Mouse (Mus musculus): ENCODE measurements around the gene Tsfm.
A peak's percentile ranks its signal among the peaks of the same experiment; 100 is the strongest.

The Tsfm gene

DNA sequence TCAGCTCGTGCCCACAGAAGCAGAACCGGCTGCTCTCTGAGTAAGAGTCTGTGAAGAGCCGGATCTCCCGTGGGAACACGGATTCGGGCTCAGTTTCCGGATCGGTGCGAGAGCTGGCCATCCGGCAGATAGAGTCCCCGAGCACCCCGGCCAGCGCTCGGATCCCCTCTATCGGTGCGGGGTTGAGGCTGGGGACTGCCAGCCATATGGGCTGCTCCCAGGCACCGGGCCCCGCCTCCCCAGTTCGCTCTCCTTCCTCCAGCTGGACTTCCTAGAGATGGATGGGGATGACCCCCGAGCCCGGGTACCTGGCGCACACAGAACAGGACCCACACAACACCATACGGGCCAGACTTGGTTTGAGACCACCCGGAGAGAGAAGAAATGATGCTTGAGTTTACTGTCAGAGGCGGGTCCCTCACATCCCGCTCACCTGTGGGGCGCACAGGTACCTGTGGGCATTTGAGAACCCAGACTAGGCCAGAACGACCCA, 10.7 kb upstream of the Tsfm start, which contains the start of the genes Mettl1 and Eef1akmt3:
Gene Mettl1 (plus strand): TSS at position 141 of the 493 bp plus-strand sequence.
Gene Eef1akmt3 (minus strand): TSS at position 240 of the 493 bp plus-strand sequence.
- no peak for DNase-seq

DNA sequence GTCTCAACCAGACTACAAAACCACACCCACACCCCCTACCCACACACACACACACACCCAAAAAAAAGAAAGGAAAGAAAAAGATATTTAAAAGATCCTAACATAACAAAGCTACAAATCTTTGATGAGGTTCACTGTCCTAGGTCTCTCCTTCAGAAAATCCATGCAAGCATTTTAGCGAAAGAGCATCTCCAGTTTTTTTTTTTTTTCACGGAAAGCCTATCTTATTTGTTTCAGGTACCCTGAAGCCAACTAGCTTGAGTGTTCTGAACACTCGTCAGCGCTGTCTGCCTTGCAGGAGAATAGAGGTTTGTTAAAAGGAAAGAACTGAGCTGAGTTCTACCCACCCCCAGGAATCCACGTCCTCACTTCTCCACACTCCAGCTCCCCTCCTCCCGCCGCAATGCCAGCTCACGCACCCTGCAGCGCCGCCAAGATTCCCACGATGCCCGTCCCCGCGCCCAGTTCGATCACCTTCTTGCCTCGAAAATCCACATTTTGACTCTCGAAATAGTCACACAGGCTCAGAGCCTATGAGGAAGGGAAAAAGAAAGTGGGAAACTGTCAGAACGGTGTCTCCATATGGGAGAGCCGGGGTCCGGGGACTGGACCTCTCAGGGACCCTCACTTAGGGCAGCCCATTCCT, 10.1 kb upstream of the Tsfm start:
- DNase-seq: no peak

DNA sequence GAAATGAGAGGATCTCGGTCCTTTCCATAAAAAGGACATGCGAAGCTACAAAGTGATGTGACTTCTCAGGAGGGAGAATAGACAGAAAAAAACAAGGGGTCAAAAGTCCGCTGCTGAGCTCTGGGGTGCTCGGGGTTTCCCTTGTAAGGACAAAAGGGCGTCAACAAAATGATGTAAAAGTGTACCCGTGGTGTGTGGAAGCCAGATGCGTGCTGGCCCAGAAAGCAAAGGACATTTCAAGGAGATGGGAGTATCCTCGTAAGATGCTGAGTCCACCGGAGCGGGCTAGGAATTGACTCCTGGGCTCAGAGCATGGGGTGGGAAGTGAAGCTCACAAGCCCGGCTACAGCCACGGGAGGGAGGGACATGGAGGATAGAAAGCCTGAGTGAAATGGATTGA, 7.0 kb upstream of the Tsfm start:
- DNase-seq: no peak

DNA sequence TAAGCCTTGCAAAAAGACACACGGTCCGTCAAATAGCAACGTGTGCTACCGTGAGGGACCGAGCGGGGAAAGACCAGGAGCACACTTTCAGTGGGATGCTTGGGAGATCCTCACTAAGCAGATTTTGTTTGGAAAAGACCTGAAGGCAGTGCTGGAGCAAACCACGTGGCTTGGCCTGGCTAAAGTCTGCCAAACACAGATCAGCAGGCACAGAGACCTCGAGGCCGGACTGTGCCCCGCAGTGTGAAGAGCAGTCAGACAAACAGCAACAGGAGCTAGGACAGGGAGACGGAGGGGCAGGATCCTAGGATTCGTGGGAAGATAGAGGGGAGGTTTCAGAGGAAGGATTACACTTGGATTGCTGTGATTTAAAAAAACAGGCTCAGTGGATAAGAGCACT, 5.6 kb upstream of the Tsfm start:
- no peak for DNase-seq

DNA sequence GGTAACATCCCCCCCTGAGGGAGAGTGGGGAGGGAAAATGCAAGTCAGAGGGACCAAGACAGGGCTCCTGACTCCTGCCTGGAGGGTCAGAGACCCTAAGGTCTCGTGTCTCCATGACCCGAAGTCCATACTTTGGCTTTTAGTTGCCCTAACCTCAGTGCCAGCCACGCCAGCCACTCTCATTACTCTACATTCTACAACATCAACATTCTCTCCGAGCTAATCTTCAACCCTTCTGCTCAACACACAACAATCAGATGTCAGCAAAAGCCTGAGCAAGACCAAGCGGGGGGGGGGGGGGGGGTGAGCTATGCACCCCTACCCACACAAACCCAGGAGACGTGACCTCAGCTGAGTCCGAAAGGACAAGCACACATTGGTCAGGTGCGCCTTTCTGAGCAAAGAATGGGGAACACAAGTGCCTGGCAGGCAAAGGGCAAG, 2.7 kb upstream of the Tsfm start:
- DNase-seq: no peak

DNA sequence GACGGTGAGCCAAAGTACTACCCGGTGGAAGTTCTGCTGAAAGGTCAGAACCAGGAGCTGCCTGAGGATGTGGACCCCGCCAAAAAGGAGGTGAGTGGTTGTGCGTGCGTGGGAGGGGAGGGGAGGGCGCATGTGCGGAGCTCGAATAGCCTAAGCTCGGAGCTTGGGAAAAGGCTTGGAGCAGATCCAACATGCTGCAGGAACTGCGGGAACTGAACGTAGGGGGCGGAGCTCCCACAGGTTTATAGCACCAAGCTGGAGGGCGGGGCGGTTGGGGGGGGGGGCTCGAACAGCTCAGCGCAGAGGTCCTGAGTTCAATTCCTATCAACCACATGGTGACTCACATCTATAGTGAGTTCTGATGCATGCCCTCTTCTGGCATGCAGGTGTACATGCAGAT, 12.2 kb downstream of the Tsfm start:
- DNase-seq: no peak

DNA sequence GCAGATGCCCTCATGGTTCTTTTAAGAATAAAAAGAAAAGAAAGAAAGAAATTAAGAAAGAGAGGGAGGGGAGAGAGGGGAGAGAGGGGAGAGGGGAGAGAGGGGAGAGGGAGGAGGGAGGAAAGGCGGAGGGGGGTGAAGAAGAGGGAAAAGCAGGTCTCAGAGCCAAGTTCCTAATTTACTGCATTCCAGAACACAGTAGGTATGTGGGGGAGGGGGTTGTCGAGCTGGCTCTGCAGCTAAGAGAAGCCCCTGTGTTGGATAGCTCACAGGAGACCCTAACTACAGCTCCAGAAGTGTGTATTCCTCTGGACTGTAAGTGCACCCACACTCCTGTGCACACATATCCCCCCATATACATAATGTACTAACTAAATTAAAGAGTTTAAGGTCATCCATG, 13.6 kb downstream of the Tsfm start:
- DNase-seq: no peak

DNA sequence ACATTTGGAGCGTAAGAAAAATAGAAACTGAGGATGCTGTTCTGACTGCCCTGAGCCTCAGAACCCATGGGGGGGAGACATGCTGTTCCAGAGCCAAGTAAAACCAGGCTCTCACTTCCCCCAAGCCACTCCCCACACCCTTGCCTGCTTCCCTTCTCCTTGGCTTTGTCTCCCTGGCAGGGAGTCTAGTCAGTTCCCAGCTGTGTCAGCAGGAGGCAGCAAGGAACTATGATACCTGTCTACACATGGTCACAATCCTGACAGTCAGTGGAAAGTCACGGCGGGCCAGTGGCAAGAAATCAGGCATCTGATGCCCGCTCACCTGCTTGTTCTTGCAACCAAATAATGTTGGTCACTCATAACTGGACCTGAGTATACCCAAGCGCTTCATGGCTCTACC, 14.2 kb downstream of the Tsfm start:
- DNase-seq: no peak

DNA sequence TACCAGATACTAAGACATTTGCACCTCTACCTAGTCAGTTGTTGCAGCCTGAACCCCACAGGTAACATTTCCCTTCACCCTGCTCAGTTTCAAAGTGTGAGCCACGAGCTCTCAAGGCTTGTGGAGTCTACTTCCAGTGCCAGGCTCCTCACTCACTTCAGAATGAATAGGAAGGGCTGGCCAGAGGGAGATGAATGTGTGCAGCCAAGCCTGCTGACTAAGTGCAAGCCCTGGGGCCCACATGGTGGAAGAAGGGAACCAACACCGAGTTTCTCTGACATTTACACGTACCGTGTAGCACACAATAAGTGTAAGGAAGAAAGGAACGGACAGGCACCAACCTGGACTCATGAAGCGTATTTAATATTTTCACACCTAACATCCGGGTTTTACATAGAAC, 26.8 kb downstream of the Tsfm start:
- no peak for DNase-seq

DNA sequence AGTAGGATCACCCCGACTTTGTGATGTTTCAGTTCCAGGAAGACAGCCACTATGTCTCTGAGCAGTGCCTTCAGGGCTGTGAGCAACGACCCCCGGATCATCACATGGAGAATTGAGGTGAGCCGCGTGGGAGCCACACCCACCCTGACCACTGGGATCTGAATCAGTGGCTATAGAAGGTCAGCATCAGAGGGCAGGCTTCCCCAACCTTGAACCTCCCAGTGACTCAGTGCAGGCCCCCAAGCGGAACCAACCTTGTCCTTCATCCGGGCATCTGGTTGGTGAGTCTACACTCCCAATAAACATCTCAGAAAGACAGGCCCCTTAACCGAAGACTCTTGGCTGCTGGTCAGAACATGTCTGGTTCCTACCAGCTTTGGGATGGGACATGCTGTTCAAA, 27.3 kb downstream of the Tsfm start:
- no peak for DNase-seq

DNA sequence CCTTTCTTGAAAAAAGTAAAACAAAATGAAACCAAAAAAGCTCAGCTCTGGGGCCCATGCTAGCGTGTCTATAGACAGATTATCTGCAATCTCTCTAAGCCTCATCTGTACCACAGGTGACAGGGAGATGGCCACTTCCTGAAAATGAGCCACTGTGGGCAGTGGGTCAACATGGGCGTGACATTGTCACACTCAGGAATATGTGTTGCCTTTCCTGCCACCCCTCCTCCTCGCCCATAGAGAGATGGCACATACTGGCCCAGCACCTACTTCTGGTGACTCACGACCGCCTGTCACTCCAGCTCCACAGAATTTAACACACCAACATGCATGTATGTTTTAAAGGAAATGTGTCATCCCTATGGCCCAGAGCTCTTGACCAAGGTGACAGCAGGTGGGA, 27.9 kb downstream of the Tsfm start:
- no peak for DNase-seq

DNA sequence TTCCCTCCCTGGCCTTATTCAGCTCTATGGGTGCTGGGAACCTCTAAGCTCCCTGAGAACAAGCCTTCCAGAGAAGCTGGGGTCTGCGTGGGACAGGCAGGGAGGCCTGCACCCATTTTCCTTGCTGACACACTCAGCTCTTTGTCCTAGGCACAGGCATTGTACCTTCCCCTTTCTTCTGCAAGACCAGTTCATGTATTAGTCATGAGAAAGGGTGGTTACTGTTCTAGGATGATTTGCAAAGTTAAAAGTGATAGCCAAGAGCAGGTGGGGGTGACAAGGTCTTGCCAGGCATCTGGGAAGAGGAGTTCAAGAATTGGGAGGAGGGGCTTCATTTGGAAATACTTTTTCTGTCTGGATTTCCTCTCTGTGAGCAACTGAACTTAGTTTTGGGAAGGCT, 28.6 kb downstream of the Tsfm start:
- no peak for DNase-seq

DNA sequence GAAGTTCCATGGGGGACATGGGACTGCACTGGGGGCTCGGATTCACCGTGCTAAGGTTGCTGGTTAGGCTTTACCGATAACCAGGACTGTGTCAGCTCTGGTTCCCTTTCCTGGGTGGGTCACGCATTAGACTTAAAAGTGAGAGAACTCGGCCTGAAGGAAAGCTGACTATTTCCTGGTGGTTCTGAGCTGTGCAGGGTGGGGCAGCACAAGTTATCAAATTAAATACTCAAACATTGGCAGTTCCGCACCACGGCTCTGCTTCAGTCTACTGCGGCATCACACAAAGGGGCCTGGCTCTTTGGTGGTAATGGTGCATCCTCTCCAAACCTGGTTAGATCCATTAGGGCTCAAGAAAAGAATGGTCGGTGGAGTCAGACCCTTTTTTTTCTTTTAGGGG, 29.3 kb downstream of the Tsfm start:
- peak; percentile 15 for DNase-seq

DNA sequence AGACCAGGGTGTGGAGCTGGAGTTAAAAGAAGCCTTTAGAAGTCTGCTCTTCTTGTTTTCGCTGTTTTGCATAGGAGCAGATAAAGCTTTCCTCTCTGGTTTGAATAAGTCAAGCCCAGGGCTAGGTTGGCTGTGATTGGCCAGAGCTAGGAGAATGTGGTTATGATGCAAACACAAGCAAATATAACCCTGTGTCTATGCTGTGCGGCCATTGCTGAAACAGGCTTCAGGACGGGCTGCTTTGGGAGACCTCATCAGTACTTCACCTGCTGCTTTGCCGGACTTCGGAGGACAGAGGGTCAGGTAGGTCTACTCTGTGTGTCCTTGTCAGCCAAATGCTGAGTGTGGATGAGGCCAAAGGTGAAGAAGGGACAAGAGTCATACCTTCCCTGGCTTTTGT, 30.1 kb downstream of the Tsfm start, which contains the start of gene Avil:
Gene Avil (plus strand): TSS at position 181 of the 400 bp plus-strand sequence.
- DNase-seq: peak; percentile 16

DNA sequence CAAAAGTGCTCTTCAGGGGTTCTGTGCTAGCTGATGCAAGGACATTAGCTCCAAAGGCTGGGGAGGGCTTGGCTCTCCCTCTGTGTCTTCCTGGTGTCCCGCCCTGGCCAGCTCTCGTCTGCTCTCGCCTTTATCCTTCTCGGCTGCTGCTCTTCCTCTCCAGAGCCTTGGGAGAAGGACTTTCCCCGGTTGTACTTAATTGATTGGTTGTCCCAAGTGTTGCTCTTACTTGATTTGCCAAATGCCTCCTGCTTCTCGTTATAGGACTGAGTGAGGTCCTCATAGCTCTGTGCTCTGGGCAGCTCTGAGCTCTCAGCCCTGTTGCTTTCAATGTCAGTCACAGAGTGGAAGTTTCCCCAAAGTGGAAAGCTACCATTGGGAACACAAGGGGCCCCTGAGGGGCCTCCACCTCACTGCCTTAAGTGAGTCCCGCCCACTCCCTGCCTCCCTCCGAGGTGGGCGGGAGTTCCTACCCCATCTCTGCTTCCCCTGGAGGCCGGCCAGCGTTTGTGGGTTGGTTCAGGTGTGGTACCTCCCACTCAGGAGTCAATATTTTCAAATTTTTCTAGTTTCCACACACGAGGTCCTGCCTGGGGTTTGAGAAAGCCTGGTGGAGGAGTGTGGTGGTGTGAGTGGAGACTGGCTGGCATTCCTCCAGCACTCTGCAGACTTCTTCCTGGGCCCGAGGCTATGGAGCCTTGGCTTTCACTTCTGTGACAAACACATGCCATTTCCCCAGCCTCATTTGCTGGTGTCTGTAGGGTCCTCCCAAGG, 33.1 kb downstream of the Tsfm start:
- DNase-seq: peak; percentile 41

DNA sequence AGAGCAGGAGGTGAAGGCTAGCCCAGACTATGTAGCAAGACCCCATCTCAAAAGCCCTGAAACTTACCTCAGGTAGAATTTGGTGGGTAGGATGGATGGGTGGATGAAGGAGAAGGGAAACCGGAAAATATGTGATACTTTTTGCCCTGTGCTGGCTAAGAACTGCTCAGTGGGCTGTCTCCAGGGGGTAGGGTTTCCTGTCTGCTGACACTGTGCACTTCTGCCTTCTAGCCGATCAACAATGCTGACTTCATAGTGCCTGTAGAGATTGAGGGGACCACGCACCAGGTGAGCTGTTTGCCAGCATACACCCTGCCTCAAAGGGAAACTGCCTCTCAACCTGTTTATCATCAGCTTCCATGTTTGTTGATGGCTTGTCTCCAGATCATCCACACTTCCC, 37.0 kb downstream of the Tsfm start:
- DNase-seq: no peak

DNA sequence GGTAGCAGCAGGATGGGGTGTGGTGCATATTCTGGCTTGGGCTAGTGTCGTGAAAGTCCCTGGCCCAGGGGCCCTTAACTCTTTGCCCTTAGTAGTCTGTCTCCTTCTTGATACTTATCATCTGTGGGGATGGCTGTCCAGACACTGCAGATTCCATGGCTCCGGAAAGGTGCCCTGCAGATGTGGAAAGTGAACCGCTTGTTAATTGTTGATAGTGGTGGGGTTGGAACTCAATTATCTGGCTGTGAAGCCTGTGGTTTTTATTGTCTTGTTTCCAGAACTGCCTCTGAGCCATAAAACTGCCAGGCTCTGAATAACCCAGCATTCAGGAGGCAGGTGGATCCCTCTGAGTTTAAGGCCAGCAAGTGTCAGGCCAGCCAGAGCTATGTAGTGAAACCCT, 39.0 kb downstream of the Tsfm start:
- DNase-seq: no peak

DNA sequence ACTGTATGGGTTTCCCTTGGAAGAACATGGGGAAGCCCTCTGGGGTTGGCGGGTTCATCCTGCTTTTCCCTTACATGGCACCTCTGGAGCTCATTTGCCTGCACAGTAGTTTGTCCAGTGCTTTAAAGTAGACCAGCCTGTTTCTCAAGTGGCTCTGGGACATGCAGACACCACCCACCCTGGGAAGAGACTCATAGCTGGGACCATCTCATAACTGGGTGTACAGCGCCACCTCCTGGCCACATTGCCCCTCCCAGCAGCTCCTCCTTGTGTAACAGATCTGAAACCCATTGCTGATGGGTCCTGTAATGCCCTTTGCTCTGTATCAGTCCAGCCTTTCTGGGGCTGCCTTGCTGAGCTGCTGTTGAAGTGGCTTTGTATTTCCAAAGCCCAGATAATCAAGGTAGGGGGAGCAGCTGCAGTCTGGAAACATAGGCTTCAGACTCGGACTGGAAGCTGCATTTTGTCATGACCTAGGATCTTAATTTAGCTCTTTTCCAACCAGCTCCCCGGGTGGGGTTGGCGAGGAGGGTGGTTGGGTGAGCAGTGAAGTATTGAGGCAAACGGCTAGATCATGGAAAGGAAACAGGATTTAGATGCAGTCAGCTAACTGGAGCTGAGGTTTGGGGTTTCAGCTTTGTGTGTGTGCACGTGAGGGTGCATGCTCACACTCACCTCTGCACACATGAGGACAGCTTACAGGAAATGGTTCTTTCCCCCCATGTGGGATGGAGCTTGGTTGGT, 40.2 kb downstream of the Tsfm start:
- peak; percentile 90 for DNase-seq

DNA sequence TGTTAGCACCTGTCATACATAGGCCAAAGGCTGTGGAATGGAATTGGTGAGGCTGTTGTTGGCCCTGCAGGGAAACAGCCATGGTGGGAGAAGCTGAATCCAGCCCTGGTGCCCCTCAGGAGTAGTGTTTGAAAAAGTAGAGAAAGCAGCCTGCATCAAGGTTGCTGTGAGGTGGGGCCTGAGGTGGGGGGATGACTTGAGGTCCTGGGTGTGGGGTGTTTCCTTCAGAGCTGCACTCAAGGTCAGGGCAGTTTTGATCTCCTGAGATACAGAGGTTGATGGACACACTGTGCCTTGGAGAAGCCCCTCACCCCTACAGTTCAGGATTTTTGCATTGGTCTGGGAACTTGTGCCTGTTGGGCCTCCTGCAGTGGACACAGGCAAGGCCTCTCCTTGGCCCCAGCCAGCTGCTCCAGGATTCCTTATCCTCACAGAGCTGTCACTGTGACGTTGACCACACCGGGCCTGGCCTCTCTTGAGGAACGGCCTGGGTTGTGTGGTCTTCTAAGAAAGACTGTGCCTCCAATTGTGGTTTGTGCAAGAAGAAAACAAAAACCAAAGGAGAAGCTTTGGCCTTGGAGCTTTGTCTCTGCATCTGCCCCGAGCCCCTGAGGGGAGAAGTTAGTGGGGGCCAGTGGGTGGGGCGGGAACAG, 42.0 kb downstream of the Tsfm start:
- DNase-seq: peak; percentile 30

DNA sequence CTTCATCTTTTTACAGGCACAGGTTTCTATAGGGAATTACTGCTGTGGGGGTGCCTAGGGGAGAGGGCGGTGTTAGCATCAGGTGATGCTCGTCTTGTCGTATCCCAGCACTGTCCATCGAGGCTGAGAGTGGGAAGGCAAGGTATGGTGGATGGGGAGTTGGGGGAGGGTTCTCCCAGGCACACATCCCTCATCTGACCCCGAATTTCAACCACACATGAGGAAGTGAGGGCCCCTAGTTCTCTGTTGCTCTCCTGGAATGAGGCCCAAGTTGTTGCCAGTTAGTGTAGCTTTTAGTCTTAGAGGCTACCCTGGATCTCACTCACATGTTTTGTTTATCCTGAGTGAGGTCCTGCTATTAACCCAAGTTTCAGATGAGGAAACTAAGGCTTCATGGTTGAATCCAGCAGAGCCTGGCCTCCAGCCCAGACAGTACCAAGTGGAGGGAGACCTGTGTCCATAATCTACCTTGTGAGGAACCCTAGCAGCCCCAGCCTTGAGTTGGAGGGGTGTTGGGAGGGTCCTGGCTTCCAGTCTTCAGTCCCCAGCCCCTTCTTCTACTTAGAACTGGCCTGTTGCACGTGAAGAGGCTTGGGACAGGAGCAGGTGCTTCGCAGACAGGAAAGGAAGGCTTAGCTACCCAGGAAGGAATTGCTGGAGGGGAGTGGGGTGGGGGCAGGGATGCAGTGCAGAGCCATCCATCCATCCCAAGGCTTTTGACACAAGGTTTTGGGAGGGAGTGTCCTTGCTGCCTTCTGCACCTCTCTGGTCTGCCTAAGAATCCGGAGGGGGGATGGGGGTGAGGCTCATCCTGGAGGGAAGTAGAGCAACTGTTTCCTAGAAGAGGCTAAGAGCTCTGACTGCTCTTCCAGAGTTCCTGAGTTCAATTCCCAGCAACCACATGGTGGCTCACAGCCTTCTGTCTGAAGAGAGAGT, 43.2 kb downstream of the Tsfm start:
- peak; percentile 64 for DNase-seq

DNA sequence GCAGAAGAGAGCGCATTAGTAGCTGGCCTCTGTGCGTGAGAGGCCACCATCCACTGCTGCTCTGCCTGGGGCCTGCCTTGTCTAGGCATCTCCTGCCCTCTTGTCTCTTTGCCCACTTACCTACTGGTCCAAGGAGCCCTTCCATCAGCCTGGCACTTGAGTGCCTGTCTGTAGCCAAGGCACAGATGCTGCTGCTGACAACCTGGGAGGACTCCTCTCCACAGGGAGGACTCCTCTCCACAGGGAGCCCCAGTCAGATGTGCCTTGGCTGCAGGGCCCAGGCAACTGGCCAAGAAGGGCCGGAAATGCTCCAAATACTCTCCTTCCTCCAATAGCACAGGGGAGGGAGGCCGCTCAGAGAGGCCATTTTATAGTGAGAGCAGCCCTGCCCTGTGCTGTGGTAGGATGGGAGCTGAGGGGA, 44.1 kb downstream of the Tsfm start:
- DNase-seq: peak; percentile 93

DNA sequence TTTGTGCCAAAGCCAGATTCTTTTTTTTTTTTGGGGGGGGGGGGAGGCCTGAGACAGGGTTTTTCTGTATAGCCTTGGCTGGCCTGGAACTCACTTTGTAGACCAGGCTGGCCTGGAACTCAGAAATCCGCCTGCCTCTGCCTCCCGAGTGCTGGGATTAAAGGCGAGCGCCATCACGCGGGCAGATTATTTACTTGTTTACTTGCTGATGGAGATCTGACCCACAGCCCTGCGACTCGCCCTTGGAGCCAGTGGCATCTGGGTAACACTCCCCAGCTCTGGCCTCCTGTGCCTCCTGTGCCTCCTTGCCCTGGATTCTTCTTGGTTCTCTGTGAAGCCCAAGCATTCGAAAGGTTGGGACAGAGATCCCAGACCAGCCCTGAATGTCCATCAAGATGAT, 45.1 kb downstream of the Tsfm start:
- peak; percentile 63 for DNase-seq
